Mouse (Mus musculus) layer of hippocampus, postnatal 10 days (tissue): ENCODE measurements around the gene Mgmt. TPM values are rescaled to one million over a fixed set of nuclear protein-coding genes. Genes with fewer than 3 reads are reported as not detected.
A peak's percentile ranks its signal among the peaks of the same experiment; 100 is the strongest.

Experiments used
- DNase-seq, 2 experiments: peaks; one replicate each; pipeline ENCODE4 v3.0.0; 2021; ENCODE audit warnings: low spot score in 2 of 2
- long read RNA-seq: library from polyadenylated mRNA; stranded (forward); transcript quantifications from one replicate; pipeline ENCODE4 v2.0.0, GENCODE M21; 2023
- total RNA-seq, 2 experiments: library from RNA; stranded (reverse); gene quantifications; 2 replicates each; pipeline ENCODE4 v1.2.3; 2021

Mgmt gene
- total RNA-seq, result under 1 TPM; 0.55 to 0.74 TPM
- long read RNA-seq, partial matches to known transcripts, result 1 of 1 reads
- long read RNA-seq, other reads (novel, unspliced or antisense), result 0 of 1 reads

- peak; percentile 70 to 81 for DNase-seq
Measured at GRCm38 (mm10) chr7:136894106-136894986, at the start of gene Mgmt. TSS of gene Mgmt (plus strand) at chr7:136894614.

- DNase-seq, result no peak
Measured at GRCm38 (mm10) chr7:136844835-136845234, 49.6 kb upstream of the Mgmt start.

- no peak for DNase-seq
Measured at GRCm38 (mm10) chr7:136845321-136845720, 49.1 kb upstream of the Mgmt start.

GRCm38 (mm10) chr7:136846086-136846620 is 48.3 kb upstream of the Mgmt start:
- no peak for DNase-seq

GRCm38 (mm10) chr7:136847601-136848000 is 46.8 kb upstream of the Mgmt start:
- no peak for DNase-seq

GRCm38 (mm10) chr7:136848761-136849160 is 45.7 kb upstream of the Mgmt start:
- no peak for DNase-seq

GRCm38 (mm10) chr7:136849811-136850210 is 44.6 kb upstream of the Mgmt start:
- no peak for DNase-seq

- DNase-seq, result no peak
Measured at GRCm38 (mm10) chr7:136850339-136850738, 44.1 kb upstream of the Mgmt start.

GRCm38 (mm10) chr7:136851946-136852345 is 42.5 kb upstream of the Mgmt start:
- DNase-seq, result no peak

GRCm38 (mm10) chr7:136852721-136853120 is 41.7 kb upstream of the Mgmt start:
- DNase-seq, result no peak

GRCm38 (mm10) chr7:136864677-136865463 is 29.5 kb upstream of the Mgmt start:
- DNase-seq, result no peak

- DNase-seq, result no peak
Measured at GRCm38 (mm10) chr7:136865876-136866275, 28.5 kb upstream of the Mgmt start.

GRCm38 (mm10) chr7:136866535-136866934 is 27.9 kb upstream of the Mgmt start:
- no peak for DNase-seq

GRCm38 (mm10) chr7:136871535-136871934 is 22.9 kb upstream of the Mgmt start:
- no peak for DNase-seq

GRCm38 (mm10) chr7:136872059-136872458 is 22.4 kb upstream of the Mgmt start:
- DNase-seq, result peak in 1 of 2 experiments; percentile 19

- DNase-seq, result no peak
Measured at GRCm38 (mm10) chr7:136874396-136874795, 20.0 kb upstream of the Mgmt start.

- DNase-seq, result no peak
Measured at GRCm38 (mm10) chr7:136880386-136880785, 14.0 kb upstream of the Mgmt start.

- no peak for DNase-seq
Measured at GRCm38 (mm10) chr7:136888161-136888560, 6.3 kb upstream of the Mgmt start.

GRCm38 (mm10) chr7:136895356-136895755 is 942 bp downstream of the Mgmt start:
- no peak for DNase-seq

GRCm38 (mm10) chr7:136895851-136896250 is 1.4 kb downstream of the Mgmt start:
- no peak for DNase-seq

GRCm38 (mm10) chr7:136897481-136897880 is 3.1 kb downstream of the Mgmt start:
- no peak for DNase-seq

GRCm38 (mm10) chr7:136898005-136898404 is 3.6 kb downstream of the Mgmt start:
- no peak for DNase-seq
